Mouse (Mus musculus): Measurements from ENCODE around the gene Enkur. TPM values are rescaled to one million over a fixed set of nuclear protein-coding genes. Genes with fewer than 3 reads are reported as not detected.
A peak's percentile ranks its signal among the peaks of the same experiment; 100 is the strongest.
"Not testable (repeated sequence)": the region's sequence is repeated elsewhere in the genome, so short reads cannot be mapped to it uniquely, and the experiment has no call there.

Enkur gene
- 0.41 TPM in 1 of 2 replicates, not detected in the other for polyA plus RNA-seq (2015; fragmentation: Nextera tagmentation; extraction: Ambion mirVana)

GRCm38 (mm10) chr2:21204912-21205830, at the start of gene Enkur, which contains the start of gene Thnsl1:
Gene Enkur (minus strand): TSS chr2:21205365.
Gene Thnsl1 (plus strand): TSS chr2:21205724.
- peak within 1 kb of the TSS; percentile 67 for H3K4me3 ChIP-seq
- H3K9ac ChIP-seq, result peak within 1 kb of the TSS; percentile 76
- H3K36me3 ChIP-seq, result no peaks in the 10 kb centered on the region
- H3K4me2 ChIP-seq, result peak within 1 kb of the TSS; percentile 71
- no peak within 1 kb of the TSS for H3K27ac ChIP-seq
- 3% methylated on average over 43 of the region's 43 CpGs for WGBS
- H3K9me3 ChIP-seq, result no peaks in the 10 kb centered on the region
- ATAC-seq (ENCODE audit: insufficient number of reproducible peaks, insufficient read depth, low FRiP score, low TSS enrichment, low read depth), result peak; percentile 98
- H3K27me3 ChIP-seq, result no peaks in the 10 kb centered on the region
- 0 out of 2 replicates have a peak, but pooled peaks cover 4% of the 10 kb centered on the region for H3K4me1 ChIP-seq

DNA sequence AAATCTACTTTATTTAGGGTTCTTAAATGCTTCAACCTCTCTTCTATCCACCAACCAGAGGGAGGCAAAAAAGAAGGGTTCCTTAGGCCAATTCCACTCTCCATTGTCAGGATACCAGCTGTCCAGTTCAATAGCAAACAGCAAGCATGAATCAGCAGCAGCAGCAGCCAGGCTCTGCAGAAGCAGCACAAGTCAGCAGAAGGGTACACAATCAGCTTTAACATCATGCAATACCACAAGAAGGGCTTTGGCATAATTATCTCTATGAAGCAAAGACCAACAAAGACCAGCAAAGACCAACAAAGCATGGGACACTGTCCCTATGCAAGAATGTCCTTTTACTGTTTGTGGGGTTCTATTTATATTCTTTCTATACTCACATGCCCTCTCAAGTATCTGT, 49.1 kb upstream of the Enkur start:
- ATAC-seq (ENCODE audit: insufficient number of reproducible peaks, insufficient read depth, low FRiP score, low TSS enrichment, low read depth), result no peak
- H3K4me3 ChIP-seq, result no peak overlapping the region
- no peaks in the 10 kb centered on the region for H3K4me1 ChIP-seq
- H3K27me3 ChIP-seq, result no peaks in the 10 kb centered on the region
- no peaks in the 10 kb centered on the region for H3K9me3 ChIP-seq
- H3K9ac ChIP-seq, result no peak overlapping the region
- no peak overlapping the region for H3K4me2 ChIP-seq
- no peaks in the 10 kb centered on the region for H3K36me3 ChIP-seq
- H3K27ac ChIP-seq, result no peak overlapping the region

DNA sequence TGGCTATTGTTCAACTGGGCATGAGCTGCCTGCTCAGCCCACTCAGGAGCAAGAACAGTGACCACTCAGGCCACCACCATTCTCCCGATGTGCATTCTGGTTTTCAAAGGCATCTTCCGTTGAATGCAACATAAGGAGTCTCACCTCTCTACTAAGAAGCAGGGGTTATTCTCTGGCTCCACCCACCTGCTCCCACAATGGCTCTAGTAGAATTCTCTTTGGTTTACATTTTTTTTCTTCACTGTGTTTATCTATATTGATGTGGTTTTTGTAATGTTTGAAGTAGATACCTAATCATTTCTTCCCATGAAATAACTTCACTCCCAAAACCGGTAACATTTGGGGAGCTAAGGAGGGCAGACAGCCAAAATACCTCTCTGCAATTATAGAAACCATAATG, 48.5 kb upstream of the Enkur start:
- H3K36me3 ChIP-seq, result no peaks in the 10 kb centered on the region
- ATAC-seq (ENCODE audit: insufficient number of reproducible peaks, insufficient read depth, low FRiP score, low TSS enrichment, low read depth), result no peak
- no peaks in the 10 kb centered on the region for H3K27me3 ChIP-seq
- no peak overlapping the region for H3K4me3 ChIP-seq
- no peaks in the 10 kb centered on the region for H3K4me1 ChIP-seq
- no peak overlapping the region for H3K4me2 ChIP-seq
- no peak overlapping the region for H3K9ac ChIP-seq
- WGBS, result 76% methylated on average over 3 of the region's 3 CpGs
- H3K9me3 ChIP-seq, result no peaks in the 10 kb centered on the region
- no peak overlapping the region for H3K27ac ChIP-seq

DNA sequence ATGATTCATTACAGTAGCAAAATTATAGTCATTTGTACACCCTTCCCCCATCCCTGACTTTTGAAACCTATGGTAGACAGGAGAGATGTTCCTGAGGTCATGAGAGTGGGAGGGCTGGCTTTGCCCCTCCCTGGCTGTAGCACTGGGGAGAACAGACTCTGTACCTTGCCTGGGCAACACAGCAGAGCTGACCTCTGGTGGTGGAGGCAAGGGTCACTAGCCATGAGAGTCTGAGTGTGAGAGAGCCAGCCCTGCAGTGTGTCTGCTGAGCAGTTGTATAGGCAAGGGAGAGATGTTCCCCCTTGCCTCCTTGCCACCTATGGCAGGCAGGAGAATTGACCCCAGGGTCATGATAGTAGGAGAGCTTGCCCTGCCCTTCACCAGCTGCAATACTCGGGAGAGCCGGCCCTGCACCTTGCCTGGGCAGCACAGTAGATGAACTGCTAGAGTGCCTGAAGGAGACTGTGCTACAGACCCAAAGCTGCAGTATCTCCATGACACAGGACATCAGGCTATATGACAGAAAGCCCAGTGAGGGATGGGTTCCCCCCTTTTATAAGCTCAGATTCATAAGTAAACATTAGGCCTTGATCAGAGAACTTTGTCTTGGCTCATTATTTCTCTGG, 40.4 kb upstream of the Enkur start:
- Histone ChIP-seq H3K9ac (no peak overlapping the region), H3K27me3 (no peaks in the 10 kb centered on the region), H3K36me3 (no peaks in the 10 kb centered on the region), H3K27ac (no peak overlapping the region), H3K9me3 (no peaks in the 10 kb centered on the region), H3K4me3 (no peak overlapping the region), H3K4me2 (no peak overlapping the region), H3K4me1 (no peaks in the 10 kb centered on the region)
- 71% methylated on average over 2 of the region's 2 CpGs for WGBS
- no peak for ATAC-seq (ENCODE audit: insufficient number of reproducible peaks, insufficient read depth, low FRiP score, low TSS enrichment, low read depth)

DNA sequence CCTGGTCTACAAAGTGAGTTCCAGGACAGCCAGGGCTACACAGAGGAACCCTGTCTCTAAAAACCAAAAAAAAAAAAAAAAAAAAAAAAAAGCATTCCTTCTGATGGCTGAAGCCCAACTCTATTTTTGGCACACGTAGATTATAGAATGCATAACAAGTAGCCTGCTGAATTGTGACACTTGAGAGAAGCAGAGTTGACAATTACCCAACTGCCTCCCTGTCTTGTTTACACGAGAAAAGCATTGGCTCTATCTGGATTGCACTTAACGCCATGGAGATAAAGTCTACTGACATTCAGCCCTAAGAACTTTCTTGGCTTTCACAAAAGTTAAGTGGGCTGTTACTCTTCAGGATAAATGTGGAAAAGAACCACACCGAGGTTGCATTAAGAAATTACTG, 39.8 kb upstream of the Enkur start:
- no peaks in the 10 kb centered on the region for H3K9me3 ChIP-seq
- 81% methylated on average over 4 of the region's 4 CpGs for WGBS
- ATAC-seq (ENCODE audit: insufficient number of reproducible peaks, insufficient read depth, low FRiP score, low TSS enrichment, low read depth), result no peak

DNA sequence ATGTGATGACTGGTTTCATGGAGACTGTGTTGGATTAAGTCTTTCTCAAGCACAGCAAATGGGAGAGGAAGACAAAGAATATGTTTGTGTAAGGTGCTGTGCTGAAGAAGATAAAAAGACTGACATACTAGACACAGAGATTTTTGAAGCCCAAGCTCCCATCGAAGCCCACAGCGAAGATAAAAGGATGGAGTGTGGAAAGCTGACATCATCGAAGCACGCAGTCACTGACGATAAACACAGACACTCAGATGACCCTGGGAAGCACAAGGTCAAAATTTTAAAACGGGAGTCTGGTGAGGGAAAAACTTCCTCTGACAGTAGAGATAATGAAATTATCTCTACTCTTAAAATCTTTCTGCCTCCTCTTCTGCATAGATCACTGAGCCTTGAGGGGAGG, 38.9 kb upstream of the Enkur start:
- ATAC-seq (ENCODE audit: insufficient number of reproducible peaks, insufficient read depth, low FRiP score, low TSS enrichment, low read depth); H3K36me3 ChIP-seq; H3K9ac ChIP-seq; H3K4me2 ChIP-seq; H3K27me3 ChIP-seq; H3K4me1 ChIP-seq; H3K9me3 ChIP-seq; H3K27ac ChIP-seq; H3K4me3 ChIP-seq: not testable (repeated sequence)
- 75% methylated on average over 4 of the region's 6 CpGs for WGBS

More for the DNA sequence above, 39.8 kb upstream of the Enkur start:
- Histone ChIP-seq H3K4me2 (no peak overlapping the region), H3K9ac (no peak overlapping the region), H3K4me1 (no peaks in the 10 kb centered on the region), H3K27me3 (no peaks in the 10 kb centered on the region), H3K4me3 (no peak overlapping the region), H3K27ac (no peak overlapping the region), H3K36me3 (no peaks in the 10 kb centered on the region)

DNA sequence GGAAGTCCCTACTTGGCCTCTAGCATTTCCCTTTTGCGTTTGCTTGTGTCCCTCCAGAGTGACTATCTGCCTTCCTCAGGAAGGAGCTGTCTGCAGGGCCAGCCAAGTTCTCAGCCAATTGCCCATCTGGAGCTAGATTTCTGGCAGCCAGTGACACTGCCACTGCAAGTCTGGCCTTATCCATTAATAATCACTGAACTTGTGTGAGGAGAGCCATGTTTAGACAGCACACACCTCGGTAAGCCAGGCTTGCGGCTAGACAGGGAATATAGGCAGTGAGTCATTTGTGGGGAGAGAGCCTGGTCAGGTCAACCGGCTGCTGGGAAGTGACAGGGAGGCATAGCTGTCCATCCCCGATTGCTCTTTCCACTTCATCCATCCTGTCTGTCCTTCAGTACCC, 31.7 kb upstream of the Enkur start:
- no peaks in the 10 kb centered on the region for H3K36me3 ChIP-seq
- no peaks in the 10 kb centered on the region for H3K27me3 ChIP-seq
- H3K9ac ChIP-seq, result no peak overlapping the region
- no peaks in the 10 kb centered on the region for H3K9me3 ChIP-seq
- no peaks in the 10 kb centered on the region for H3K4me1 ChIP-seq
- H3K27ac ChIP-seq, result no peak overlapping the region
- ATAC-seq (ENCODE audit: insufficient number of reproducible peaks, insufficient read depth, low FRiP score, low TSS enrichment, low read depth), result no peak
- WGBS, result 75% methylated on average over 5 of the region's 5 CpGs
- H3K4me3 ChIP-seq, result no peak overlapping the region
- no peak overlapping the region for H3K4me2 ChIP-seq

DNA sequence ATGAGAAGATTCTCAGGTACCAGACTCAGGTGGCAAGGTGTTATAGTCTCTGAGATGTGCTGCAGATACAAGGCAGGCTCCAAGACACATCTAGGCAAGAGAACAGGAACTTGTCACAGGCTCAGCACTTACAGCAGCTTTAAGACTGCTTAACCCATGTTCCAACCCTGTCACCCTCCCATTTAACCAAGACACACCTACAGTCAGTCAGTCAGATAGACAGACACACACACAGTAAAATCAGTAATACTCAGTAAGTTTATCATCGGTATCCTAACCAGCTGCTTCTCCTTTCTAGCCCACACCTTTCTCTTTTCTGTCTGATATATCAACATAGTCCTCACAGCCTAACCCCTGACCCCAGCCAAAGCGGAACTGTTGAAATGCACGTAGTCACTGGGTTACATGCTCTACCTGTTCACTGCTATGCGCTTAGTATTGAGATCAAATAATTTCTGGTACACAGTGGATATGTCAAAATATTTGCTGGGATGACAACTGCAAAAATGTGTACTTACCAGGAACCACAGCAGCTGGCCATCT, 30.8 kb upstream of the Enkur start:
- 84% methylated on average over 4 of the region's 4 CpGs for WGBS

GRCm38 (mm10) chr2:21234871-21235648, 29.9 kb upstream of the Enkur start:
- Histone ChIP-seq H3K36me3 (no peaks in the 10 kb centered on the region), H3K27me3 (no peaks in the 10 kb centered on the region), H3K27ac (peak overlapping the region; percentile 57), H3K4me2 (no peak overlapping the region), H3K4me1 (no peaks in the 10 kb centered on the region), H3K9me3 (no peaks in the 10 kb centered on the region), H3K4me3 (no peak overlapping the region), H3K9ac (no peak overlapping the region)
- 72% methylated on average over 9 of the region's 9 CpGs for WGBS
- ATAC-seq (ENCODE audit: insufficient number of reproducible peaks, insufficient read depth, low FRiP score, low TSS enrichment, low read depth), result peak; percentile 84

More for the DNA sequence above, 30.8 kb upstream of the Enkur start:
- no peak overlapping the region for H3K4me3 ChIP-seq
- no peaks in the 10 kb centered on the region for H3K36me3 ChIP-seq
- no peak overlapping the region for H3K9ac ChIP-seq
- H3K27ac ChIP-seq, result peak overlapping the region; percentile 57; the same call in 1 of the 2 replicates
- ATAC-seq (ENCODE audit: insufficient number of reproducible peaks, insufficient read depth, low FRiP score, low TSS enrichment, low read depth), result no peak
- H3K9me3 ChIP-seq, result no peaks in the 10 kb centered on the region
- no peak overlapping the region for H3K4me2 ChIP-seq
- H3K4me1 ChIP-seq, result no peaks in the 10 kb centered on the region
- no peaks in the 10 kb centered on the region for H3K27me3 ChIP-seq

- ATAC-seq (ENCODE audit: insufficient number of reproducible peaks, insufficient read depth, low FRiP score, low TSS enrichment, low read depth), result no peak
- 62% methylated on average over 3 of the region's 3 CpGs for WGBS
- no peak overlapping the region for H3K9ac ChIP-seq
These were observed 26.0 kb upstream of the Enkur start for GRCm38 (mm10) chr2:21231147-21231546.

GRCm38 (mm10) chr2:21230276-21230675, 25.1 kb upstream of the Enkur start:
- Histone ChIP-seq H3K4me1 (no peaks in the 10 kb centered on the region), H3K27ac (no peak overlapping the region), H3K9me3 (no peaks in the 10 kb centered on the region), H3K9ac (no peak overlapping the region), H3K4me3 (no peak overlapping the region), H3K27me3 (no peaks in the 10 kb centered on the region), H3K4me2 (no peak overlapping the region), H3K36me3 (no peaks in the 10 kb centered on the region)
- ATAC-seq (ENCODE audit: insufficient number of reproducible peaks, insufficient read depth, low FRiP score, low TSS enrichment, low read depth), result no peak
- WGBS, result 54% methylated on average over 2 of the region's 2 CpGs

More at GRCm38 (mm10) chr2:21231147-21231546, 26.0 kb upstream of the Enkur start:
- Histone ChIP-seq H3K27ac (no peak overlapping the region), H3K4me2 (no peak overlapping the region), H3K27me3 (no peaks in the 10 kb centered on the region), H3K4me3 (no peak overlapping the region), H3K36me3 (no peaks in the 10 kb centered on the region), H3K9me3 (no peaks in the 10 kb centered on the region), H3K4me1 (no peaks in the 10 kb centered on the region)

Measured in embryonic facial prominence, embryonic 13.5 days (tissue).